In genomic region chr7:126200178-126200996, GRCm38 (mm10) we compare ENCODE assay signal across 7 mouse cellular contexts. TPM values are rescaled to one million over a fixed set of nuclear protein-coding genes. Genes with fewer than 3 reads are reported as not detected.
DNase-seq lines count a peak whose midpoint lies in the region; ATAC-seq lines count a peak whose summit lies in the region.

TSS of gene Xpo6 (minus strand) at chr7:126200501.

- DNase-seq in adrenal gland, adult 18-20 months (ENCODE audit: low spot score in 2 of 2) = peak; percentile 92 to 94
- DNase-seq in embryo, embryonic 11 days = peak; percentile 99
- DNase-seq in gastrocnemius, postnatal 36 days = peak; percentile 89 to 93
- DNase-seq in left cerebral cortex, postnatal 25 days (ENCODE audit: low spot score in 2 of 2) = peak; percentile 95 to 96
- DNase-seq in midbrain, embryonic 10.5 days (ENCODE audit: low spot score) = peak; percentile 97
- DNase-seq in right cerebral cortex, postnatal 4 days = peak; percentile 99

- peak within 1 kb of the TSS; percentile 94 for H3K9ac ChIP-seq in intestine, embryonic 15.5 days

- H3K27me3 ChIP-seq in intestine, embryonic 15.5 days (replicated peaks) = no peaks in the 10 kb centered on the region
- H3K27me3 ChIP-seq in midbrain, embryonic 10.5 days (ENCODE audit: low read depth, poor library complexity, severe bottlenecking) = no peaks in the 10 kb centered on the region

- H3K36me3 ChIP-seq in intestine, embryonic 15.5 days = no peaks in the 10 kb centered on the region
- 0 out of 2 replicates have a peak, but pooled peaks cover 4% of the 10 kb centered on the region for H3K36me3 ChIP-seq in midbrain, embryonic 10.5 days

- intact Hi-C loops in gastrocnemius, postnatal 36 days (cut with DNase I) = no loop called here
- intact Hi-C loops in left cerebral cortex, postnatal 25 days (cut with DNase I) = no loop called here

- H3K27ac ChIP-seq in intestine, embryonic 15.5 days = peak within 1 kb of the TSS; percentile 86
- peak within 1 kb of the TSS; percentile 96 for H3K27ac ChIP-seq in midbrain, embryonic 10.5 days (replicated peaks)

- peak; percentile 97 for ATAC-seq in intestine, embryonic 15.5 days

- H3K9me3 ChIP-seq in intestine, embryonic 15.5 days = no peaks in the 10 kb centered on the region
- no peaks in the 10 kb centered on the region for H3K9me3 ChIP-seq in midbrain, embryonic 10.5 days (replicated peaks)

- peak within 1 kb of the TSS; percentile 96 for H3K4me3 ChIP-seq in intestine, embryonic 15.5 days (replicated peaks)
- H3K4me3 ChIP-seq in midbrain, embryonic 10.5 days = peak within 1 kb of the TSS; percentile 94

- no peaks in the 10 kb centered on the region for H3K4me1 ChIP-seq in intestine, embryonic 15.5 days (replicated peaks)
- H3K4me1 ChIP-seq in midbrain, embryonic 10.5 days = peaks cover 33% of the 10 kb centered on the region

- WGBS in intestine, embryonic 15.5 days = 1% methylated on average over 48 of the region's 57 CpGs
- under 1% methylated on average over 57 of the region's 57 CpGs for WGBS in midbrain, embryonic 10.5 days

- peak within 1 kb of the TSS; percentile 81 for H3K4me2 ChIP-seq in intestine, embryonic 15.5 days (replicated peaks)

RNA-seq across cellular contexts. Expression of gene Xpo6, which starts in this region (rescaled TPM):
- 10 to 100 TPM; 80.9 to 99.4 TPM for total RNA-seq in adrenal gland, adult 18-20 months (2021)
- 10 to 100 TPM; 16.3 to 19.4 TPM for total RNA-seq in gastrocnemius, postnatal 36 days (2021)
- 37.4 and 39.8 TPM in 2 replicates for polyA plus RNA-seq in intestine, embryonic 15.5 days (2015; fragmentation: Nextera tagmentation; extraction: Ambion mirVana)
- 10 to 100 TPM; 93.6 to 95.1 TPM for total RNA-seq in left cerebral cortex, postnatal 25 days (2021)
- polyA plus RNA-seq in midbrain, embryonic 10.5 days (2016; fragmentation: Nextera tagmentation; extraction: Ambion mirVana) = 61.3 and 65.7 TPM in 2 replicates

Comparison
In these comparisons a context has a peak if more than half of its experiments do, and no peak if none do; other contexts are left out.
1. Peak in every context shown above with its lines: DNase-seq, ATAC-seq, H3K4me3 ChIP-seq and H3K27ac ChIP-seq.
2. RNA of gene Xpo6 (total RNA-seq): 80.9 to 99.4 TPM in adrenal gland, adult 18-20 months and 93.6 to 95.1 TPM in left cerebral cortex, postnatal 25 days; 16.3 to 19.4 TPM in gastrocnemius, postnatal 36 days; every median in the first group is over 4 times any median in the second.